Mouse (Mus musculus) retina, embryonic 14.5 days (tissue): ENCODE measurements around the gene Kdm2b.

Source experiments
- DNase-seq: peaks from one replicate; pipeline ENCODE4 v3.0.0-alpha.2; 2015; ENCODE audit warnings: low spot score

Kdm2b gene

DNA sequence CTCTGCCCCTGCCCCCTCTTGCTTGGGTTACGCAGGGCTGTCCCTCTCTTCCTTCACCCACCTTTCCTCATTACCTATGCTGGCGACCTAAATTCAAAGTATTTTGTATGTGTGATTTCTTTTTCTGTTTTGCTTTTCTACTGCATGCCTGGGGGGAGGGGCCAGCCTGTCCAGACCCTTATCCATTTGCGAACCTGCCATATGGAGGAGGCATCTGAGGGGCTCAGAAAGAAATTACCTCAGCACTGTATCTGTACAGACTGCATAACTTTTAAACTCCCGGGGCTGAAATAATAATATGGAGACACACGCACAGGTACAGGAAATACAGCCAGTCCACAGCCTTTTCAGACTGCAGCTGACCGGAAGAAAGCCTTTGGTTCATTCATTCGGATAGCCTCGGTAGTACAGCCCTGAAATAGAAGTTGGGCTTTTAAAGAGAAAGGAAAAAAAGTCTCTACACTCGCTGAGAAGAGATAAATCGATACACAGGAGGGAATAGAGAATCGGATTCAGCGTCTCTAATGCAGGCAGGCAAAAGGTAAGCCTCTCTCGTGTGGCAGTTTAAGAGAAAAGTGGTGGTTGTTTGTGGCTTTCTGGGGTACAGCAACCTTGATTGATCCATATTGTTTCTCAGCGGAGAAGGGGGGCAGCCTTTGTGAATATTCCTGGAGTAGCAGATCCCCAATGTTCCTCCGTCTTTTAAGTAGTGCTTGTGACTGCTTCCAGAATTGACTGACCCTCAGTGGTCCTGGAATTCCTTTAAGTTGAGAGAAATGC is at the start of gene Kdm2b:
Gene Kdm2b (minus strand): TSS at position 273 of the 780 bp plus-strand sequence.
- DNase-seq, result peak; percentile 54

DNA sequence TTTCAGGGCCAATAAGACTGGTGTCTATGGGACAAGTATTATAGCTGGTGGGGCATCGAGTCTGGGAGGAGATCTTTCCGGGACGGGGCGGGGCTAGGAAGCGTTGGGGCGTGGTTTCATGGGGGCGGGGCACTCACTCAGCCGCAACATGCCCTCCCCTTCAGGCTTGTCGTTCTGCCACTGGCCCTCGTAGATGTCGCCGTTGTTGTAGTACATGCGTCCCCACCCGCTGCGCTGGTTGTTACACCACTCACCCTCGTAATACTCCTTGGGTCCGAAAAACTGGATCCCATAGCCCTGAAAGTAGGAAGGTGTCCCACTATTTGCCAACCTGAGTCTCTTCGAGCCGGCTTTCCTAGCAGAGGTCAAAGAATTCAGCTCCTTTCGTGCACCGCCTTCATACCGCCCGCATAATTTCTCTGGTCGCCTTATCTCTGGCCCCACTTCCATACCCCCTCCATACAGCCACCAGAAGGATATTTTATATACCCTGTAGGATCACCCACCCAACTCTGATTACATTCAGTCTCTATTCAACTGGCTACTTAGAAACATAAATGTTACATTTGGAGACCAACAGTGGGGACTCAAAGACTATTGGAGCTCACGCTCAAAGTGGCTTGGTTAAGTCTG is 49.6 kb upstream of the Kdm2b start:
- peak; percentile 58 for DNase-seq

DNA sequence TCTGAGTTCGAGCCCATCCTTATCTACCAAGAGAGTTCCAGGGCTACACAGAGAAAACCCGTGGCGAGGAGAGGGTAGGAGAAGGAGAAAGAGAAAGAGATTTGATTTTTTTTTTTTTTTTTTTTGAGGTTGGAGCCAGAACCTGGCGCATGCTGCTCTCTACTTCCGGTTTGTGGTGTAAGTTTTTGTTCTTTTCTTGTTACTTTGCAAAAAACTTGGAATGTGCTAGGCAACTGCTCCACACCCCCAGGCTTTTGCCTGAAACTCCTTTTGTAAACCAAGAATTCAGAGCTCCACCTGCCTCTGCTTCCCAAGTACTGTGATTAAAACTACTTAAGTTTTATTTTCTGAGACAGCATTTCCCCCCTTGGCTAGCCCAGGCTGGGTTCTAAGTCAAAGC is 48.5 kb upstream of the Kdm2b start:
- no peak for DNase-seq

DNA sequence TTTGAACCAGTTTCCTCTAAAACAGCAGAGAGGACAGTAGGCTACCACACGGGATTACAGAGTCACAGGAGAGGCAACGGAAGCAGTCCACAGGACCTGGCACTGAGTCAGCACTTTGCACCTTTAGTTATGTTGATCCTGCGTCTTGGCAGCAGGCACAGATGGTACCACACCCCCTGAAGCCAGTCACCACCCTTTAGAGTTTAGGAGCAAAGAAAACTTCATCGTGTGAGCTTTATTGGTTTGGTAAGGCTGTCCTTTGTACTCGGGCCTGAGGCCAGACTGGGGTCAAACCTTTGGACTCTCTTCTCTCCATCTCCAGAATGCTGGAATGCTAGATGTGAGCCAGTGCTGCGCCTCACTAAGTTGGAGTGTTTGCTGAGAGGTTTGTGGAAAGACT is 45.9 kb upstream of the Kdm2b start:
- no peak for DNase-seq

DNA sequence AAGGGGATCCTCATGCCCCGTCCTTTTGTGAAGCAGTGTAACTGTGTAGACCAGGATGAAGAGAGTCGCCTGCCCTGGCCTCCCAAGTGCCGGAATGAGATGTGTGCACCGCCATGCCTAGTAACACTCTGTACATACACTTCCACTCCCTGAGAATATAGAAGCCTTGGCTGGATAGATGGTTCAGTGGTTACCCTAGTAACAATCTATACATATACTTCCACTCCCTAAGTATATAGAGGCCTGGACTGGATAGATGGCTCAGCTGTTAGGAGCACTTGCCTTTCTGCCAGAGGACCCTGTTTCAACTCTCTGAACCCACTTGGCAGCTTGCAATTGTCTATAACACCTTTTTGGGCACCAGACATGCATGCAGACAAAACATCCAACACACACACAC is 45.5 kb upstream of the Kdm2b start:
- no peak for DNase-seq

DNA sequence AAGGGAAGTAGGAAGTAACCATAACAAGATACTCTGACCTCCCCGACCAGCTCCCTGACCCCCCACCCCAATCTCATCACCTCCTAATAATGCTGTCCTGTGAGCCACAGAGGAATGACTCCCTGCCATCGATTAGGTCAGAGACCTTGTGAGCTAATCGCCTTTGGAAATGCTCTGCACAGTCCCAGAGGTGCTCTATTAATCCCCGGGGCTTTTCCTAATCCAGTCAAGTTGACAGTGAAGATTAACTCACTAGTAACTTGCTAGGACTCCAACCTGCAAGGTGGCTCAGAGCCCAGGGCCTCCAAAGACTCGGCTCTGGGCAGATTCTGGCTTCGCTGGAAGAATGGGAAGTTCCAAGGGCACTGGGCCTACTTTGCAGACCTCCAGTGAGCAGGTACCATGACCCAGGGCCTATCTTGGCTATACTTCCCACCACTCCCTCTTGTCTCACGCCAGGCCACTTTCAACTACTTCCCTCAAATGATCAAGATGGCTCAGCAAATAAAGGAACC is 44.1 kb upstream of the Kdm2b start:
- DNase-seq, result no peak

DNA sequence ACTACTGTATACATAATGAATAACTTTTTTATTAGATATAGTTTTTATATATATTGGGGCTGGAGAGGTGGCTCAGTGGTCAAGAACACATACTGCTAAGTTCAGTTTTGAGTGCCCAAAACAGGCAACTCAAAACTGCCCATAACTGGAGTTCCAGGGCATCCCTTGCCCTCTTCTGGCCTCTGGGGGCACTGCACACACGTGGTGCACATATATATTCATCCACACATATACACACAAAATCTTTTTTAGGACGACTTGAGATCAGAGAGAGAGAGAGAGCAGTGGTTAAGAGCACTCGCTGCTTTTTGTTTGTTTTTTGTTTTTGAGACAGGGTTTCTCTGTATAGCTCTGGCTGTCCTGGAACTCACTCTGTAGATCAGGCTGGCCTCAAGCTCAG is 41.7 kb upstream of the Kdm2b start:
- no peak for DNase-seq

DNA sequence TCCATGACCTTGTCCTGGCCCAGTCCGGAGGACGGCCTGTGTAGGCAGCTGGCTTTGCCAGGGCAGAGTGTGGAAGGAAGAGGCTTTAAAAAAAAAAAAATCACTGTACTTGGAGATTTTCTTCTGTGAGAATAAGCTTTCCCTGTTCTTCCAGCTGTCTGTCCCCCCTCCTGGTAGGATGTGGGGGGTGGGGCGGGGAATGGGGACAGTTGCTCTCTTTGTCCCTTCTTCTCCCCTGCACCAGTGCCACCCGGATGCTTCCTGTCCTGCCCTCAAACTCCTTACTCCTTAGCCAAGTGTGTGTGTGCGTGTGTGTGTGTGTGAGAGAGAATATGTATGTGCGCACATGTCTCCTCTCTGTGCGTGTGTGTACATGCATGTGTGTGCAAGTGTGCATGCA is 40.1 kb upstream of the Kdm2b start:
- DNase-seq, result no peak

DNA sequence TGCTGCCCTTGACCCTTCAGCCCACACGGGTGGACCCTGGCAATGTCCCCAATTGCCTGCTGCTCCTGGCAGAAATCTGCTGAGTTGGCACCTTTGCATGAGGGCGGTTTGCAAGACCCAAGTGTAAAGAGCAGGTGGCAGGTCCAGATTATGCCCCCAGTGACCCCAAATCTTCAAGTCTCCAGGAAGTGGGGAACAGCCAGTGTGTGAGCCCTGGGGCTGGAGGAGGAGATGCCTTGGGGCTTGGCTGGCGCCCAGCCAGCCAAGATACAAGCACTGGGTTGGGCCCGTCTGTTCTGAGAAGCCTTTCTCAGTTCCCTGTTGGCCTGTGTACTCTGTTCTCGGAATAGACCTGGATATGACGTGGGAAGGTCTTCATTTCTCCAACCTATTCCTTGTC is 37.8 kb upstream of the Kdm2b start:
- no peak for DNase-seq

DNA sequence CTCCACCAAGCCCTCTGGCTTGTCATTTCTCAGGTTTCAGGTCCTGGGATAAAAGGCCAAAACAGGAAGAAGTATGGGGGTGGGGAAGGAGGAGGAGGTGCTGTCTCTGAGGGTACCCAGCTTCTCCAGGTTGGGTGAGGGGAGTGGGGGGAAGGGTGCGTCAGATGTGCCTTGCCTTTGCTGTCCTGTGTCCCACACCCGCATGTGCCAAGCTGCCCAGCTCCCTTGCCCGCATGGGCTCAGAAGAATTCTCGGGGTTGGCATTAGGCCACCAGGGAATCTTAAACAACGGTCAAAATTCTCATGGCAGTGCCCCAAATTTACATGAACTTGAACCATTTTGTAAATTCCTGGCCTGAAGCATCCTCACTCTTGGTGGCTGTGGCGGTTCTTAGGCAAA is 36.8 kb upstream of the Kdm2b start:
- no peak for DNase-seq

DNA sequence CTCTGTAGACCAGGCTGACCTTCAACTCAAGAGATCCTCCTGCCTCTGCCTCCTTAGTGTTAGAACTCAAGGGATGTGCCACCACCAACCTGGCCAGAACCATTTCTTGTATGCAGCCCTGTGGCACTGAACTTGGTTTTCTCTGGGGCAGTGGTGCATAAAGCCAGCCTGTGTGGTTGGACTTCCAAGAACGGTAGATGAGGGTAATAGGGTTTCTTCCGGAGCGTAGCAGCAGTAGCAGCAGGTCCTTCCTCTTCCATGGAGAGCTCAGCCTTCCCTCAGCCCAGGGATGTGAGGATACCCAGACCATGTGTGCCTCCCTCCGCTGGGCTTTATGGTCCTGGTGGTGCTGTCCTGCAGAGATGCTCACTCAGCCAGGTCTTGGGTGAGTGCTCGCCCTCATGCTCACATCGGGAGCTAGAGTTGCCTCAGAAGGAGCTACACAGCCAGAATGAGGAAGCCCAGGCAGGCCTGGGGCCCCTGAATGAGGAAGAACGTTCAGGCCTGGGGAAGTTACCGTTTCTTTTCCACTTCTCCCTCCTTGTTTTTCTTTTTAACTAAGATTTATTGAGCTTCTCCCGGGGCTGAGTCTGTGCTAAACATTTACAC is 35.4 kb upstream of the Kdm2b start:
- DNase-seq, result no peak

DNA sequence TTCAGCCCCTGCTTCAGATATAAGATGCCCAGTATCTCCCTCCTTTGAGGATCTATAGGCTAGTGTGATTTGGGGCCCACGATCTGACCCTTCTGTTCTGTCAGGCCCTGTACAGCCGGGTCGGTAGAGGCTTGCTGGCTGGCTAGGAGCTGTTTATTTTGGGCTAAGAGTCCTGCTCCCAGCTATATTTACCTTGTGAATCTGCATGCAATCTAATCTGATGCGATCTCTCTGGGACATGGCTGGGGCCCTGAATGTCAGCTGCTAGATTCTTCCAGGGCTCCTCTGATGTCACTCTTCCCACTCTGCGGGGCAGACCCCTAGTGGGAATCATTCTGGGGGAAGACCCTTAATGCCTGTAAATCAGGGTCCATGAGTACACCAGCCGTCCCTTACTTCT is 34.7 kb upstream of the Kdm2b start:
- no peak for DNase-seq

DNA sequence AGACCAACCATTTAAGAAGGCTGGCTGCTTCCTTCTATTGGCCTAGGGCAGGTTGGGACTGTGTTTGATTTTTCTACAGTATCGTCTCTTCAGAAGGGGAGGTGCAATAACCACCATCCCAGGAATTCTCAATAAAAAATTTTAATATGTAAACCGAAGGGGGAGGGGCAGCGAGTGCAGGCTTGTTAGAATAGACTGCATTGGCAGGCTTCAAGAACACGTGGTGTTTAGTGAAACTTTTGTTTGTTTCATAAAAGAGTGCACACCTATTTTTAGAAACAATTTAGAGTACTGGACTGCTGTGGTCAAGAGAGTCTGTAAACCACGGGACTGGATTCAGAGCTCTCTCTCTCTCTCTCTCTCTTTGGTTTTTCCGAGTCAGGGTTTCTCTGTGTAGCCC is 33.4 kb upstream of the Kdm2b start:
- DNase-seq, result no peak

DNA sequence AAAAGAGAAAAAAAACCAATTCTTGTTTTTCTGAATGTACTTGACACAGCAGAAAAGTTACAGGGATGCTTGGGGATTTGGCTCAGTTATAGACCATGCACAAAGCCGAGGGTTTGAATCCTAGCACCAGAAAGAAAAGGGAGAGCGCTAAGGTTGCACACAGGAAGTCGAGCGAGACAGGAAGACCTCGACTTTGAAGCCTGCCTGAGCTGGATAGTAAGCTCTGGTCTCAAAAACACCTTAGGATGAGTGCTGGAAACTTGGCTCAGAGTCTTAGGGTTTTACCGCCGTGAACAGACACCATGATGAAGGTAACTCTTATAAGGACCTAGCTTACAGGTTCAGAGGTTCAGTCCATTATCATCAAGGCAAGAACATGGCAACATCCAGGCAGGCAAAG is 31.8 kb upstream of the Kdm2b start:
- DNase-seq, result no peak

DNA sequence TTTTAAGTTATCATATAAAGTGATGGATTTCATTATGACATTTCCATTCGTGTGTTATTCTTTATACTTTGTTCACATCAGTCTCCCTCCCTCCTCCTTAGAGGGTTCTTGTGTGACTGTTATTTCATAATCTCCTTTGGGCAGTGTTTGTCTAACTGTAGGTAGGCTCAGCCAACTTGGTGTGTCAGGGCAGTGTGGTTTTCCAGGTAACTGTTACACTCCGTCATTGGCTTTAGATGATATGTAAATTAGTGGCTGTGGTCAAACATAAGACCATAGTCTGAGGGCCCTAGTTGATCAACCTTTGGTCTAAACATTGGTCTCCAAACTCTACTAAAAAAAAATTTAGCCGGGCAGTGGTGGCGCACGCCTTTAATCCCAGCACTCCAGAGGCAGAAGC is 30.8 kb upstream of the Kdm2b start:
- no peak for DNase-seq

DNA sequence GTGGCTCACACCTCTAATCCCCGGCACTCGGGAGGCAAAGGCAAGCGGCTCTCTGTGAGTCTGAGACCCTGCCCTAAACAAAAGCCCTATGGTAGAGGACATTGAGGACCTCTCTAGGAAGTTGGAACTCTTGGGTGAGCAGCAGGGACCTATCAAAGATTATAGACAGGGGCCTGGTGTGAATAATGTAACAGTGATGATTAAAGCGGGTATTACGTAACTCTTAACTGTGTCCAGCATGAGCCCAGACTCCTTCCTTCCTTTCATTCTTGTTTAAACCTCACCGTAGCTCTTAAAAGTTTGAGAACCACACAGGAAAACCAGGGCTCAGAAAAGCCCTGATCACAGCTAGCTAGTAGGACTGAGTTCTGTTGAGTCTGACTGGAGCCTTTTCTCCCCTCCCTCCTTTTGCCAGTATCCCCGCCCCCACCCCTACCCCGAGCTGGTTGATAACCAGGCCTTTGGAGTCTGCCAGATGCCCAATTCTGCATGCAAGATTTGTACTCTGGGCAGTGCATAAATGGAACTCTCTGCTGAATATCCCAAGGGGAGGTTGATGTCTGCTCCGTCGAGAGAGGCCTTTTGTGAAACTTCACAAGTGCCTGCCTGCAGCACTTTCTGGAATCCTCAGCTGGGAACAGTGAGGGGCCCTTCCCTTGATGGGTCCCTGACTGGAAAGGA is 29.9 kb upstream of the Kdm2b start:
- no peak for DNase-seq

DNA sequence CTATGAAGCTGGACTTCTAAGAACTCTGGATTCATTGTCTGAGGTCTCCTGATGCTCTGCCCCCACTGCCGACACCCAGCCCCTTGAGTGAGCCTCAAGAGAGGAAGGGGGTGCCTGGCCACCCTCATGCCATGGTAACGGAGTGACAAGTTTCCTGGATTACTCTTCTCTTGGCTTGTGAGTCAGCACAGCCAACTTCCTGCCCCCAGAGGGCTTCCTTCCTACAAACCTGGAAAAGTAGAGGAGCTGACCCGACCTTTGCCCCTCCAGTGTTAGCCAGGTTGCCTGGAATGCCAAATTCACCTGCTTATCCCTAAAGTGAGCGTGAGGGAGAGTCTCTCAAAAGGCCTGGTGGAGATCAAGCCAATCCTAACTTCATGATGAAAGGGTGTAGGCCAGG is 27.9 kb upstream of the Kdm2b start:
- no peak for DNase-seq

DNA sequence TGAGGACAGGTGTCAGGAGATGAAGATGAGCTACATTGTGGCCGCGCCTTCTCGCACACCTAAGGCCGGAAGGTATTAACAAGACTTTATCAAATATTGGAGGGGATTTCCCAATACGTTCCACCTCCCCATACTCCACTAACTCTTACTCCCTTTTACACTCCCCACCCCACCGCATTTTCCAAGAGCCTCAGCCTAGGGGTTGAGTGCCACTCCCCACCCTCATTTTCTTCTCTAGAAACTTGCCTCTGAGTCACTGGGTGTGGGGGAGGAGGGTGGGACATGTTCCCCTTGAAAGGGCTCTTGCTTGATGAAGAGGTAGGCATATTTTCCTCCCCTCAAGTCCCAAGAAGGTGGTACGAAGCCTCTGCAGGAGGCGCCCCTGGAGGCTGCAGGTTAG is 26.3 kb upstream of the Kdm2b start:
- no peak for DNase-seq

DNA sequence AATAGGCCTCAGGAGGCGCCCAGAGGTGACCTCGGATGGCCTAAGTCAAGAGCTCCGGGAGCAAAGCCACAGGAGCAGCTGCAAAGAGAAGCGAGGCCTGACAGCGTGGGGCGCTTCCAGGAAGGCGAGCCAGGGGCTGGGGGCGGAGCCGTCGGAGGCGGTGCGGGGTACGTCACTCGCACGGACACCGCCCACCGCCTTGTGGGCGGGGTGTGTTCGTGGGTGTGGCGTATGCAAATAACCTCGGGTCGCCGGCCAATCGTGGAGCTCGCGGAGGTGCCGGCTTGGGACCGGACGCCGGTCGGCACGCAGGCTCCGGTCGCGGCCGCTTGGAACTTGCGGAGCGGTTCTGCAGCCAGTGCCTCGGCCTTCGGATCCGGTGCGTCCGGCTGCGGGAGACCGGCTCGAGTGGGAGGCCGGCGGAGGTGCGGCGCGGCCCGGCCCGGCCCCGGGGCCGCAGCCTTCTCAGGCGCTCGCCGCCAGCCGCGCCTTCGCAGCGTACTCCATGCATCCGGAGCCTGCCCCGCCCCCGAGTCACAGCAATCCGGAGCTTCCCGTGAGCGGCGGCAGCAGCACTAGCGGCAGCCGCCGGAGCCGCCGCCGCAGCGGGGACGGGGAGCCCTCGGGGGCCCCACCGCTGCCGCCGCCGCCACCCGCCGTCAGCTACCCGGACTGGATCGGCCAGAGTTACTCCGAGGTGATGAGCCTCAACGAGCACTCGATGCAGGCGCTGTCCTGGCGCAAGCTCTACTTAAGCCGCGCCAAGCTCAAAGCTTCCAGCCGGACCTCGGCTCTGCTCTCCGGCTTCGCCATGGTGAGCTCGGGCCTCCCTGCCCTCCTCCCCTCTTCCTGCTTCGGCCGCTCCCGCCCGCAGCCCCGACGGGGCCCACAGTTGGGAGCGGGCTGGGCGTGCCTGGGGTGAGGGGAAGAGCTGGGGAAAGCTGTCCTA is 25.4 kb upstream of the Kdm2b start, which contains the start of gene Orai1:
Gene Orai1 (plus strand): TSS at position 322 of the 949 bp plus-strand sequence.
- peak; percentile 96 for DNase-seq

DNA sequence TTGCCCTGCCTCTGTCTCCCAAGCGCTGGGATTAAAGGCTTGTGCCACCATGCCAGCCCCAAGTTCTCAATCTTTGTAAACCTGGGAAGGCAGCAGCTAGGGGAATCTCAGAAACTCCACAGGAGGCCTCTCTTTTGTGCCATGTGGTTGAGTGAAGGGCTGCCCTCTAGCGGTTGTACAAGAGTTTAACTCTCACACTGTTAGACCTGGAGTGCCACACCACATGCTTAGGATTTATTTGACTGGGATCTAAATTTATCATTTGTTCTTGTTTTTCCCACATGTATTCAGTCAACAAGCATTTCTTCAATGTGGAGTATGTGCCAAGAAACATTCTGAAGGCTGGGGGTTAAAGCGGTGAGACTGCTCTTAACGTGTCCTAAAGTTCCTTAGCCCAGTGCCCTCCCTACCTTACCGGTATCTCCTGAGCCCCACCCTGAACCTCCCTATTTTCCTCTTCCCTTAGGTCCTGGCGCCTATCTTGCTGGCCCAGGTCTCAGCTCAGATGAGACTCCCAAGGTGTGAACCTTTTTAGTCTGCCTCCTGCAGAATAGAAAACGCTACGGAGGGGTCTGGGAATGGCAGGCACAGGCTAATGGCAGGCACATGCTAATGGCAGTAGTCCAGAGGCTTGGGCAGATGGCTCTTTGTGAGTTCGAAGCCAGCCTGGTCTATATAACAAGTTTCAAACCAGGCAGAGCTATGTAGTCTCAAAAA is 24.1 kb upstream of the Kdm2b start:
- peak; percentile 87 for DNase-seq

DNA sequence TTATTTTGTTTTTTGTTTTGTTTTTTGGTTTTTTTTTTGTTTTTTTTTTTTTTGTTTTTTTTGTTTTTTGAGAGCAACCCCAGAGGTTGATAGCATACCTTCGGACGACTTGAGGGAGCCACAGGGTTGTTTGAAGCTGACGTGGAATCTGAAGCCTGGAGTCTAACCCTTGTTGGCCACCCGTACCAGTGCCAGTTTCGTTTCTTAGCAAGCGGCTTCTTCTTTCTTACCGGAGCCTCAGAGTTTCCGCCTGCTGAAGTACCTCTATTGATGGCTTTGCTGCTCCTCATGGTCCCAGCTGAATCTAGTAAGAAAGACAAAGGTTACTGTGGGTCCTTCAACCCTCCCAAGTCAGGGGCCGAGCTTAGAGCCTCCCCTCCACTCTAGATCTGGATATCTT is 22.1 kb upstream of the Kdm2b start:
- no peak for DNase-seq
